Mouse (Mus musculus): Measurements from ENCODE around the gene Psmd9. TPM values are rescaled to one million over a fixed set of nuclear protein-coding genes. Genes with fewer than 3 reads are reported as not detected.

The Psmd9 gene
- polyA plus RNA-seq, 1 experiment from 2014 or later, result 107 TPM

DNA sequence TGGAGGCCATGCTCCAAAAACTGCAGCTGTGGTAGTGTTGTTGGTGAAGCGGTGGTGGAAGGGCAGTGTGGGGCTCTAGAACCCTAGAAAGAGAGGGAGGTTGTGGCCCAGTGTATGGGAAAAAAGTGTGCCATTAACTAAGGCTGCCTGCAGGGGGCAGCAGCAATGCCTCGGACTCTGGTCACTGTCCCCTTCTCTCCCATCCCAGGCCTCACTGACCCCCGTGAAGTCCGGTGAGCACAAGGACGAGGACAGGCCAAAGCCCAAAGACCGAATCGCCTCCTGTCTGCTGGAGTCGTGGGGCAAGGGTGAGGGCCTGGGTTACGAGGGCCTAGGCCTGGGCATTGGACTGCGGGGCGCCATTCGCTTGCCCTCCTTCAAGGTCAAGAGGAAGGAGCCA, 12.4 kb upstream of the Psmd9 start:
- Histone ChIP-seq H3K36me3 (peaks cover 89% of the 10 kb centered on the region), H3K4me1 (no peaks in the 10 kb centered on the region), H3K4me3 (no peak overlapping the region), H3K27ac (no peak overlapping the region), H3K4me2 (no peak overlapping the region), H3K27me3 (no peaks in the 10 kb centered on the region), H3K9me3 (no peaks in the 10 kb centered on the region), H3K9ac (0 out of 2 replicates have a peak overlapping the region, but pooled peaks have one; percentile 36)
- 86% methylated on average over 12 of the region's 12 CpGs for WGBS
- no peak for ATAC-seq (ENCODE audit: insufficient number of reproducible peaks, insufficient read depth, low FRiP score, low TSS enrichment, low read depth)

DNA sequence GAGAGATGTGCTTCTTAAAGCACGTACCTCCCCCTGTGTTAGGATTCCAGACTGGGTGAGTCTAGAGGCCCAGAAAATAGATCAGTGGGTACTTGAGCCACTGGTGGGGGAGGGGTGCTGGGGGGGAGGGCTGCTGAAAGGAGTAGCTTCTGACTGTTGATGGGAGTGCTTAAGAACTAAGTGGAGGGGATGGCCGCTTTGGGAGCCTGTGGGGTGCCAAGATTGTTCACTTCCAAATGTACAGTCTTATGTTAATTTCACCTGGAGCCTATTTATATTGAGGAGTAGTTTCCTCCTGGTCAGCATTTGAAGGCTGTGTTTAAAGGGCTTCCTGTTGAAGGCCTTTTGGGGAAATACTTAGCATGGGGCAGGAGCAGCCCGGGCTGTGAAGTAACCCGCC, 11.2 kb upstream of the Psmd9 start:
- Histone ChIP-seq H3K36me3 (peaks cover 89% of the 10 kb centered on the region), H3K4me3 (no peak overlapping the region), H3K27ac (no peak overlapping the region), H3K9ac (no peak overlapping the region), H3K4me1 (no peaks in the 10 kb centered on the region), H3K4me2 (no peak overlapping the region), H3K27me3 (no peaks in the 10 kb centered on the region), H3K9me3 (no peaks in the 10 kb centered on the region)
- WGBS, result 89% methylated on average over 4 of the region's 4 CpGs
- no peak for ATAC-seq (ENCODE audit: insufficient number of reproducible peaks, insufficient read depth, low FRiP score, low TSS enrichment, low read depth)

DNA sequence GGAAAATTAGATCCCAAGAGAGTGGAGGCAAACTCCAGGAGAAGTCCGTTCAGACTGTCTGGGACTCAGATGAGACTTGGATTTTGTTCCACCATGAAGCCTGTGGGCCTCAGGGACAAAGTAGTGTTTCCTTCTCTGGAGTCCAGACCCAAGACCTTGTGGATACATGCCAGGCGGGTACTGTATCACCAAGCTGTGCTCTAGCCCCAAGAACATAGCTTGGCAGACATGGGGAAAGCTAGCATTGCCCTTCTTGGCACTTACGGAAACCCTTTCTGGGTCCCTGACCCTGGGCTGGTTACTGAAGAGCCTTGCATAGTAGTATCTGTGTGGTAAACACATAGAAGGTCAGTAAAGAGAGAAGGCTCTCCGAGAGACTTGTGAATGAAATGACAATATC, 9.8 kb upstream of the Psmd9 start:
- H3K4me3 ChIP-seq, result no peak overlapping the region
- H3K4me1 ChIP-seq, result no peaks in the 10 kb centered on the region
- no peak overlapping the region for H3K9ac ChIP-seq
- H3K27ac ChIP-seq, result no peak overlapping the region
- H3K27me3 ChIP-seq, result no peaks in the 10 kb centered on the region
- 90% methylated on average over 4 of the region's 4 CpGs for WGBS
- no peaks in the 10 kb centered on the region for H3K9me3 ChIP-seq
- H3K4me2 ChIP-seq, result no peak overlapping the region
- ATAC-seq (ENCODE audit: insufficient number of reproducible peaks, insufficient read depth, low FRiP score, low TSS enrichment, low read depth), result no peak
- peaks cover 89% of the 10 kb centered on the region for H3K36me3 ChIP-seq

DNA sequence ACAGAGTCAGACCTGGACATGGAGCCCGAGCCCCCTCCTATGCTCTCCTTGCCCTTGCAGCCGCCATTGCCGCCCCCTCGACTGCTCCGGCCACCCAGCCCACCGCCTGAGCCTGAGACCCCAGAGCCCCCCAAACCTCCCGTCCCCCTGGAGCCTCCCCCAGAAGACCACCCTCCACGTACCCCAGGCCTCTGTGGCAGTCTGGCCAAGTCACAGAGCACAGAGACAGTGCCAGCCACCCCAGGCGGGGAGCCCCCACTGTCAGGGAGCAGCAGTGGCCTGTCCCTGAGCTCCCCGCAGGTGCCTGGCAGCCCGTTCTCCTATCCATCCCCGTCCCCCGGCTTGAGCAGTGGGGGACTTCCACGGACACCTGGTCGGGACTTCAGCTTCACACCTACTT, 9.3 kb upstream of the Psmd9 start:
- Histone ChIP-seq H3K27ac (no peak overlapping the region), H3K36me3 (peaks cover 89% of the 10 kb centered on the region), H3K27me3 (no peaks in the 10 kb centered on the region), H3K4me1 (no peaks in the 10 kb centered on the region), H3K4me2 (no peak overlapping the region), H3K9me3 (no peaks in the 10 kb centered on the region), H3K9ac (no peak overlapping the region), H3K4me3 (no peak overlapping the region)
- WGBS, result 92% methylated on average over 15 of the region's 15 CpGs
- ATAC-seq (ENCODE audit: insufficient number of reproducible peaks, insufficient read depth, low FRiP score, low TSS enrichment, low read depth), result no peak

DNA sequence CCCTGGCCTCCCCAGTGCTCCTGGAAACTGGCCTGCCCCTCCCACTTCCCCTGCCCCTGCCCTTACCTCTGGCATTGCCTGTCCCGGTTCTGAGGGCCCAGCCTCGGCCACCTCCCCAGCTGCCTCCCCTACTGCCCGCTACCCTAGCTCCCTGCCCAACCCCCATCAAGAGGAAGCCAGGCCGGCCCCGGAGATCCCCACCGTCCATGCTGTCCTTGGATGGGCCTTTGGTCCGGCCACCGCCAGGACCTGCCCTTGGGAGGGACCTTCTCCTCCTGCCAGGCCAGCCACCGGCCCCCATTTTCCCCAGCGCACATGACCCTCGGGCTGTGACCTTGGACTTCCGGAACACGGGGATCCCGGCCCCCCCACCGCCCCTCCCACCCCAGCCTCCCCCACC, 8.9 kb upstream of the Psmd9 start:
- 91% methylated on average over 15 of the region's 15 CpGs for WGBS
- H3K9me3 ChIP-seq, result no peaks in the 10 kb centered on the region
- H3K4me2 ChIP-seq, result no peak overlapping the region
- H3K9ac ChIP-seq, result no peak overlapping the region
- H3K4me1 ChIP-seq, result no peaks in the 10 kb centered on the region
- ATAC-seq (ENCODE audit: insufficient number of reproducible peaks, insufficient read depth, low FRiP score, low TSS enrichment, low read depth), result no peak
- H3K4me3 ChIP-seq, result no peak overlapping the region
- no peak overlapping the region for H3K27ac ChIP-seq
- no peaks in the 10 kb centered on the region for H3K27me3 ChIP-seq
- H3K36me3 ChIP-seq, result peaks cover 87% of the 10 kb centered on the region

DNA sequence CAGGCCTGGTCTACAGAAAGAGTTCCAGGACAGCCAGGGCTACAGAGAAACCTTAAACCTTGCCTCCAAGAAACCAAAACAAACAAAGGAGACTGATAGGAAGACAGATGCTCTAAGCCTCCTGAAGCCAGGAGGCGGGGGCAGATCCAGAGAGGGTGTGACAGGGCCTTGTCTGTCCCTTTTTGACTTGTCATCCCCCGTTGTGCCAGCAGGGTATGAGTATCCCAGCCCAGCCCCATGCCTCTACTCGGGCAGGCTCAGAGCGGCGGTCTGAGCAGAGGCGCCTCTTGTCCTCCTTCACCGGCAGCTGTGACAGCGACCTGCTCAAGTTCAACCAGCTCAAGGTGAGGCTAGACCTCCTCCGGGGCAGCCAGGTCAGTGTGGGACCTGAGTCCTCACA, 6.3 kb upstream of the Psmd9 start:
- H3K27me3 ChIP-seq, result no peaks in the 10 kb centered on the region
- H3K27ac ChIP-seq, result no peak overlapping the region
- peaks cover 88% of the 10 kb centered on the region for H3K36me3 ChIP-seq
- H3K4me1 ChIP-seq, result 0 out of 2 replicates have a peak, but pooled peaks cover under 1% of the 10 kb centered on the region
- H3K9me3 ChIP-seq, result no peaks in the 10 kb centered on the region
- H3K9ac ChIP-seq, result no peak overlapping the region
- ATAC-seq (ENCODE audit: insufficient number of reproducible peaks, insufficient read depth, low FRiP score, low TSS enrichment, low read depth), result no peak
- 81% methylated on average over 9 of the region's 9 CpGs for WGBS
- no peak overlapping the region for H3K4me3 ChIP-seq
- H3K4me2 ChIP-seq, result no peak overlapping the region

DNA sequence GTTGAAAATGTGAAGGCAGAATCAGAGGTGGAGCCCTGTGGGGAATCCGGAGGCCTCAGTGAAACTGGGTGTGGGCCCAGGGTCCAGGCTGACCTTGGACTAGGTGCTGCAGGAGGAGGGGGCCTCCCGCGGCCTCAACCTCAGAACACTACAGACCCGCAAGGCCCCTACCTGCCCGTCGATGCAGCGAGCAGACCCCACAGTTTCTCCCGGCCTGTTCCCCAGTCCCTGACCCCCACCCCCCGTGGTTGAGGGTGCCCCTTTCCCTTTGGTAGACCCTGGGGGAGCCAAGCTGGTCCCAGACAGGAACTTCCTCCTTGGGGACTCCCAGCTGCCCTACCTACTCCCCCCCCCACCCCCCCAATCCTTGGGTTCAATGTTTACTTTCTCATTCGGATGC, 2.8 kb upstream of the Psmd9 start:
- Histone ChIP-seq H3K36me3 (peaks cover 55% of the 10 kb centered on the region), H3K27me3 (no peaks in the 10 kb centered on the region), H3K9me3 (no peaks in the 10 kb centered on the region), H3K4me1 (peaks cover 20% of the 10 kb centered on the region), H3K4me3 (no peak overlapping the region), H3K4me2 (no peak overlapping the region), H3K27ac (no peak overlapping the region), H3K9ac (no peak overlapping the region)
- WGBS, result 86% methylated on average over 10 of the region's 10 CpGs
- ATAC-seq (ENCODE audit: insufficient number of reproducible peaks, insufficient read depth, low FRiP score, low TSS enrichment, low read depth), result no peak

DNA sequence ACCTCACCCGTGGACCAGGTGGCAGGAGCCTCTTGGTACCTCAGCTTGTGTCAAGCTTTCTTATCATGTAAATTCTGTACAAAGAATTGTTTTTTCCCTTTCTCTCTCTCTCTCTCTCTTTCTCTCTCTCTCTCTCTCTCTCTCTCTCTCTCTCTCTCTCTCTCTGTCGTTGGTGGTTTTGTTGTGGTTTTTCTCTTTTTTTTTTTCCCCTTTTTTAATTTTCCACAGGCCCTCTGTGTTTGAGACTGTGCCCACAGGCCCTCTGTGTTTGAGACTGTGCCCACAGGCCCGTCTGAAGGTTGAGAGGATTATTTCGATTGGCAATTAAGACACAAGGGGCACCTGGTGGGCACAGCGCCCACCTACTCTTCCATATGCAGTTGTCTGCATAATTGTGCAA, 1.6 kb upstream of the Psmd9 start:
- Histone ChIP-seq H3K9ac (no peak overlapping the region), H3K4me3 (no peak overlapping the region), H3K27me3 (no peaks in the 10 kb centered on the region), H3K9me3 (no peaks in the 10 kb centered on the region), H3K36me3 (peaks cover 43% of the 10 kb centered on the region), H3K4me1 (peaks cover 30% of the 10 kb centered on the region), H3K27ac (no peak overlapping the region), H3K4me2 (no peak overlapping the region)
- WGBS, result 60% methylated on average over 5 of the region's 5 CpGs
- no peak for ATAC-seq (ENCODE audit: insufficient number of reproducible peaks, insufficient read depth, low FRiP score, low TSS enrichment, low read depth)

DNA sequence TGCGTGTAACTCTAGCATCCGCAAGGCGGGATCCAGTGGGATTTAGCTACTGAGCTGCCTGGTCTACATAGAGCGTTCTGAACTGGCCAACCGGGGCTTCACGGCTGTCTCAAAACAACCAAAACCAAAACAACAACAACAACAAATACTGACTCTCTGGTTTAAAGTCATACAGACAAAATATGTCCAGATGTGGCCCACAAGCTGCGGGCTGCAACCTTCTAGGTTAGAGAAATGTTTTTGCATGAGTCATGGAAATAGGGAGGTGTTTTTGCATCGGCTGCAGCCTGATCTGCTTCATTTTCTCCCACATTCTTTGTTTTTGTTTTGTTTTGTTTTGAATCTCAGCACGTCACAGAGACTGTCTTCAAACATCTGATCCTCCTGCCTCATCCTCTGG, 1.2 kb downstream of the Psmd9 start:
- no peak for ATAC-seq (ENCODE audit: insufficient number of reproducible peaks, insufficient read depth, low FRiP score, low TSS enrichment, low read depth)
- 38% methylated on average over 9 of the region's 9 CpGs for WGBS
- H3K27ac ChIP-seq, result peak overlapping the region; percentile 77

DNA sequence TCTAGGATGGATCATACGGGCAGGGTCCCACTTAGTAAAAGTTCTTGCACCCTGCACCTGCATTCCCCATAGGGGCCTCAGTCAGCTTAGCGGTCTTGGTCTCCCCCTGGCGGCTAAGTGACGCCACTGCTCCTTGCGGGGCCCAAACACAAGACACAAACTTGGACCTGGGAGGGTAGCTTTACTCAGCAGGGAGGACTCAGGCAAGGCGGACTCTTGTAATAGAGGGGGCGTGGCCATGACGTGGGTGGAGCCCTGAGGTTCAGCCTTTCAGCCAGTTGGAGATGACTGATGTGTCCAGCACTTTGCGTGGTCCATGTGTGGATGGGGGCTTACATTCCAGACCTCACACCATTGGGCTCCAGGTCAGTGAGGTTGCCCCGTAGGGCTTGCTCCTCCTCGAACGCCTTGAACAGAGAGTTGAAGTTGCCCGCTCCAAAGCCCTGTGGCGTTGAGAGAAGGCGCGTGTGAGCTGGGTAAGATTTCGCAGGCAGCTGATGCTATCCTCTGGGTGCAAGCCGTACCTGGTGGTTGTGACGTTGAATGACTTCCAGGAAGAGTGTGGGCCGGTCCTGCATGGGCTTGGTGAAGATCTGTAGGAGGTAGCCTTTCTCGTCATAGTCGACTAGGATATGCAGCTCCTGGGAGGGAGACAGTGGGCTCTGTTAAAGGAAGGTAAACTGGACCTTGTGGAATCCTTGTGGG, 2.6 kb downstream of the Psmd9 start:
- Histone ChIP-seq H3K4me1 (peaks cover 31% of the 10 kb centered on the region), H3K4me2 (peak overlapping the region; percentile 59), H3K4me3 (peak overlapping the region; percentile 35), H3K27ac (peak overlapping the region; percentile 5; the same call in 1 of the 2 replicates), H3K27me3 (no peaks in the 10 kb centered on the region), H3K9me3 (no peaks in the 10 kb centered on the region), H3K36me3 (peaks cover 7% of the 10 kb centered on the region), H3K9ac (peak overlapping the region; percentile 32; the same call in 1 of the 2 replicates)
- 7% methylated on average over 22 of the region's 22 CpGs for WGBS
- peak; percentile 77 for ATAC-seq (ENCODE audit: insufficient number of reproducible peaks, insufficient read depth, low FRiP score, low TSS enrichment, low read depth)

More for the DNA sequence above, 1.2 kb downstream of the Psmd9 start:
- no peaks in the 10 kb centered on the region for H3K27me3 ChIP-seq
- no peak overlapping the region for H3K4me2 ChIP-seq
- H3K36me3 ChIP-seq, result peaks cover 21% of the 10 kb centered on the region
- H3K4me3 ChIP-seq, result no peak overlapping the region
- H3K4me1 ChIP-seq, result peaks cover 31% of the 10 kb centered on the region
- H3K9me3 ChIP-seq, result no peaks in the 10 kb centered on the region
- no peak overlapping the region for H3K9ac ChIP-seq

DNA sequence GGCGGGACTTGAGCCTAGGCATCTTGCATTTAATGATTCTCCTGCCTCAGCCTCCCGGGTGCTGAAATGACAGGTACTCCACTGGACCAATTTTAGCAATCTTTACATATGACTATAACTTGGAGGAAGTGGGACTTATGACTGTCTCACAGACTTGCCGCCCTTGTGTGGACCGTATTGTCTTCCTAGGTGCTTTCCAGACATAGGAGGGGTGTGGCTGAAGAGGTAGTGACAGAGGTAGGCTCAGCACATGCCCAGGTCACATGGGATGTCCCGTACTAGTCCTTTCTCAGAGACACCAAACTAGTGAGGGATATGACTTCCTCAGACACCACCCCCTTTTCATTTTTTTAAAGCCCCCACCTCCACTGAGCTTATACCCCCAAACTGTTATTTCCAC, 9.6 kb downstream of the Psmd9 start:
- H3K4me1 ChIP-seq, result no peaks in the 10 kb centered on the region
- WGBS, result 84% methylated on average over 5 of the region's 5 CpGs
- H3K4me2 ChIP-seq, result no peak overlapping the region
- no peak overlapping the region for H3K27ac ChIP-seq
- no peaks in the 10 kb centered on the region for H3K36me3 ChIP-seq
- H3K4me3 ChIP-seq, result no peak overlapping the region
- H3K9me3 ChIP-seq, result peaks cover 3% of the 10 kb centered on the region; the same call in 1 of the 2 replicates
- no peak overlapping the region for H3K9ac ChIP-seq
- ATAC-seq (ENCODE audit: insufficient number of reproducible peaks, insufficient read depth, low FRiP score, low TSS enrichment, low read depth), result no peak
- H3K27me3 ChIP-seq, result no peaks in the 10 kb centered on the region

DNA sequence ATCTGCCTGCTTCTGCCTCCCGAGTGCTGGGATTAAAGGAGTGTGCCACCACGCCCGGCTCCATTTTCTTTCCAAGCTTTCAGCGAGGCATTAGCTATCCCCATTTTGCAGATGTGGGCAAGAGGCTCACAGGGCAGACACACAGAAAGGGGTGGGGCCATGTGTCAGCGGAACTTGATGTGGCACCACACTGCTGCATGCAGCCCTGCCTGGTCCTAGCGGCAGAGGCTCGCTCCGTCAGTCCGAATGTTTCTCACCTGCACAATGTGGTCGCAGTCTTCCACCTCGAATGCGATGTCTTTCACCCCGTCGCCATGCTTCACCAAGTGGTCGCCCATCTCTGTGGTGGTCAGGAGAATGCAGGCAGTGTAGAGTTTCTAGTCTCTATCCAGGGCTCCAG, 11.2 kb downstream of the Psmd9 start:
- no peak overlapping the region for H3K4me3 ChIP-seq
- WGBS, result 92% methylated on average over 15 of the region's 15 CpGs
- ATAC-seq (ENCODE audit: insufficient number of reproducible peaks, insufficient read depth, low FRiP score, low TSS enrichment, low read depth), result no peak
- H3K4me1 ChIP-seq, result no peaks in the 10 kb centered on the region
- no peak overlapping the region for H3K27ac ChIP-seq
- no peak overlapping the region for H3K4me2 ChIP-seq
- peaks cover 3% of the 10 kb centered on the region; the same call in 1 of the 2 replicates for H3K9me3 ChIP-seq
- H3K36me3 ChIP-seq, result no peaks in the 10 kb centered on the region
- no peaks in the 10 kb centered on the region for H3K27me3 ChIP-seq
- no peak overlapping the region for H3K9ac ChIP-seq
